Mouse (Mus musculus) stomach, embryonic 16.5 days (tissue): ENCODE measurements at regions not wholly inside any gene's neighbourhood (a gene's known extent, or its start where the extent isn't known, plus 50 kb on each side); places are given as distances from the start of the nearest gene placed in this dataset.

Source experiments
- ATAC-seq: fragments of 200-750 bp; cut with Nextera tagmentation; 2 replicates; pipeline ENCODE4 v1.8.0; 2017; ENCODE audit warnings: moderate number of reproducible peaks, moderate TSS enrichment; ENCODE audit not compliant: insufficient read depth, low FRiP score
- H3K27ac ChIP-seq: fragments of 300-500 bp; sonication (generic); 2 replicates; pipeline ENCODE4 v1.5.1; 2014; ENCODE audit warnings: low read length
- H3K27me3 ChIP-seq: fragments of 300-500 bp; sonication (generic); 2 replicates; pipeline ENCODE4 v1.6.1; 2014; ENCODE audit warnings: low read length, control low read depth, mixed read lengths; ENCODE audit not compliant: control insufficient read depth, insufficient read depth
- H3K36me3 ChIP-seq: fragments of 300-500 bp; sonication (generic); 2 replicates; pipeline ENCODE4 v1.6.1; 2014; ENCODE audit warnings: low read length; ENCODE audit not compliant: control insufficient read depth, insufficient read depth
- H3K4me1 ChIP-seq: fragments of 300-500 bp; sonication (generic); 2 replicates; pipeline ENCODE4 v1.6.1; 2014; ENCODE audit warnings: low read length, control low read depth, mixed read lengths; ENCODE audit not compliant: control insufficient read depth, insufficient read depth
- H3K4me2 ChIP-seq: fragments of 300-500 bp; sonication (generic); 2 replicates; pipeline ENCODE4 v1.6.1; 2014; ENCODE audit warnings: low read depth, low read length, mixed read lengths
- H3K4me3 ChIP-seq: fragments of 300-500 bp; sonication (generic); replicated peaks from 2 replicates; pipeline ENCODE4 v1.5.1; 2014; ENCODE audit warnings: mild to moderate bottlenecking, low read length
- H3K9ac ChIP-seq: fragments of 300-500 bp; sonication (generic); 2 replicates; pipeline ENCODE4 v1.6.1; 2014; ENCODE audit warnings: low read length
- H3K9me3 ChIP-seq: fragments of 300-500 bp; sonication (generic); replicated peaks from 2 replicates; pipeline ENCODE4 v1.6.1; 2016; ENCODE audit warnings: low read length, control low read depth; ENCODE audit not compliant: control insufficient read depth
- WGBS: fragments of 180-500 bp; shearing (Covaris S2); extraction: QIAGEN DNeasy Blood & Tissue Kit; methylation state at CpG from one replicate; pipeline ENCODE4 v1.1.7; 2014; 5-methylcytosine and 5-hydroxymethylcytosine counted together

DNA sequence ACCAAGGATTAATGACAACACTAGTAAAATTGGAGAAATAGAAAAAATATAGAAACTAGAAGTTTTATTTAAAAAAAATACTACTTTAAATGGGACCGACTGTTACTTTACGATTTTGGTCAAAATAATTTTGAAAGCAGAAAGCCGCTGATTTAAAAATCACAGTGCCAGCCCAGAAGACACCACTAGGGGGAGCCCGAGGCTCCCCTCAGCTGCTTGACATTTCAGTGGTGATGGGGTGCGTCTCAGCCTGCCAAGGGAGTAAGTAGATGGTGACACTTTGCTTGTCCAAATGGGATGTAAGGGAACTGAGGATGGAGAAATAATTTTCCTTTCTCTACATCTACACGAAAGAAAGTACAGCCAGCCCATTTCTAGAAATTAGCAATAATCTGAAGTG is 257.0 kb downstream of the Ankrd50 start:
- no peaks in the 10 kb centered on the region for H3K9me3 ChIP-seq
- H3K4me1 ChIP-seq, result peaks cover 12% of the 10 kb centered on the region
- WGBS, result 23% methylated on average over 6 of the region's 6 CpGs
- H3K36me3 ChIP-seq, result no peaks in the 10 kb centered on the region
- H3K27me3 ChIP-seq, result no peaks in the 10 kb centered on the region
- no peak overlapping the region for H3K27ac ChIP-seq
- no peak for ATAC-seq
- no peak overlapping the region for H3K9ac ChIP-seq
- no peak overlapping the region for H3K4me3 ChIP-seq
- H3K4me2 ChIP-seq, result no peak overlapping the region

DNA sequence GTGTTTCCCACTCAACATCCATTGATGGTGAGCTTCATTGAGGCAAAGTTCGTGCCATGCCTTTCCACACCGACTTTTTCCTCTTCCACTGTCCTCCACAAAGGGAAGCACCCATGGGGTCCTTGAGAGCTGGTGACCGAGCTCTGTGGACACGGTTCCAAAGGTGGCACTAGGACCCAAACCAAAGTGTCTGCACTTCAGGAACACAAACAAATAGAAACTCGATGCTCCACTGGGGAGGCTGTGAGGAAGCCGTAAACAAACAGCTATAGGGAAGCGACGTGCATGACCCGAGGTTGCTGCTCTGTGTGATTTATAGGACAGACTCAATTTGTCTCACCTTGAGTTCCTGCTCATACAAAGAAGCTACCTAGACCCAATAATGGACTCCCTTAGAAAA is 257.5 kb downstream of the Ankrd50 start:
- H3K27me3 ChIP-seq, result no peaks in the 10 kb centered on the region
- no peaks in the 10 kb centered on the region for H3K36me3 ChIP-seq
- no peak overlapping the region for H3K27ac ChIP-seq
- H3K9me3 ChIP-seq, result no peaks in the 10 kb centered on the region
- no peak overlapping the region for H3K4me3 ChIP-seq
- peaks cover 7% of the 10 kb centered on the region for H3K4me1 ChIP-seq
- ATAC-seq, result no peak
- 66% methylated on average over 9 of the region's 9 CpGs for WGBS
- no peak overlapping the region for H3K9ac ChIP-seq
- H3K4me2 ChIP-seq, result no peak overlapping the region

GRCm38 (mm10) chr3:38226147-38226546 is 258.5 kb downstream of the Ankrd50 start:
- WGBS, result 43% methylated on average over 2 of the region's 2 CpGs
- peak; percentile 76 for ATAC-seq
- H3K9me3 ChIP-seq, result no peaks in the 10 kb centered on the region
- no peaks in the 10 kb centered on the region for H3K36me3 ChIP-seq
- no peak overlapping the region for H3K9ac ChIP-seq
- H3K4me1 ChIP-seq, result no peaks in the 10 kb centered on the region
- H3K27me3 ChIP-seq, result no peaks in the 10 kb centered on the region
- no peak overlapping the region for H3K4me2 ChIP-seq
- H3K27ac ChIP-seq, result no peak overlapping the region
- no peak overlapping the region for H3K4me3 ChIP-seq

- H3K4me3 ChIP-seq, result no peak overlapping the region
- H3K27me3 ChIP-seq, result no peaks in the 10 kb centered on the region
- no peak overlapping the region for H3K4me2 ChIP-seq
- H3K27ac ChIP-seq, result peak overlapping the region; percentile 1
- H3K36me3 ChIP-seq, result no peaks in the 10 kb centered on the region
- H3K9ac ChIP-seq, result no peak overlapping the region
- no peaks in the 10 kb centered on the region for H3K4me1 ChIP-seq
- 88% methylated on average over 8 of the region's 8 CpGs for WGBS
- ATAC-seq, result no peak
- no peaks in the 10 kb centered on the region for H3K9me3 ChIP-seq
Measured at GRCm38 (mm10) chr3:38221834-38222215, 262.8 kb downstream of the Ankrd50 start.

DNA sequence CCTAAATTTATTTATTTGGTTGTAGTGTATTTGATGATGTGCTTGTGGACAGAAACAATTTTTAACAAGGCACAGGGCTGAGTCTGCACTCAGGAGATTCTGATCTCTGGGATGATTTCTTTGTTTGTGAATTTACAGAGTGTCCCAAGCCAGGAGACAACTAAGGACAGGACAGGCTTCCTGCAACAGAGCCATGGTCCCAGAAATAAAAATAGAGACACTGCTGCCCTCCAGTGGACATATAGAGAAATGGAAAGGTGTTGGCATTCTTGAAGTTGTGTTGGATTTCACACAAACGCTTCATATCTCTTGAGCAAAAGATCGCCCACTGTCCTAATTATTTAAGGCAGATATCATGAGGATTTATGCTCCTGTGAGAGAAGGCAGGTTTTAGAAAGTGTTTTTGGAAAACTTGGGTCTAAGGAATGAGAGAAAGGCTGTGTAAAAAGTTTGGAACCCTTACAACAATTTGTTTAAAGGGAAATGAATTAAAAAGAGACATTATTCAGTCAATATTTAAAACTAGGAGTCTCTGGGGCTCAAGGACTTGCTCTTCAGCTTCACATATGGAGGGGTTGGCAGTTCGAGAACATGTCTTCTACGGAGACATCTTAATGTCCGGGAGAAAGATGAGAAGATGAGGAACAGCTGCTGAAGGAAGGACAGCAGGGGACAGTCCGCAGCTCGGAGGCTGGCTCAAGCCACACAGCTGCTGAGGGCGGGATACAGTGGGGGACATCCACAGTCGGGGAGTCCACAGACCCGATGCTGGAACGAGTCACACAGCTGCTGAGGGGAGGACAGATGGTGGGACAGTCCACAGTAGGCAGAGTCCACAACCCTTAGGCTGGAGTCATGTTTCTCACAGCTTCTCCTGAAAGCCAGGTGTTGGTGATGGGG is 263.5 kb downstream of the Ankrd50 start:
- peak; percentile 73 for ATAC-seq
- Histone ChIP-seq H3K9me3 (no peaks in the 10 kb centered on the region), H3K27me3 (no peaks in the 10 kb centered on the region), H3K9ac (no peak overlapping the region), H3K4me2 (0 out of 2 replicates have a peak overlapping the region, but pooled peaks have one; percentile 19), H3K36me3 (no peaks in the 10 kb centered on the region), H3K4me1 (no peaks in the 10 kb centered on the region), H3K4me3 (no peak overlapping the region), H3K27ac (peak overlapping the region; percentile 1; the same call in 1 of the 2 replicates)
- WGBS, result 33% methylated on average over 11 of the region's 11 CpGs

DNA sequence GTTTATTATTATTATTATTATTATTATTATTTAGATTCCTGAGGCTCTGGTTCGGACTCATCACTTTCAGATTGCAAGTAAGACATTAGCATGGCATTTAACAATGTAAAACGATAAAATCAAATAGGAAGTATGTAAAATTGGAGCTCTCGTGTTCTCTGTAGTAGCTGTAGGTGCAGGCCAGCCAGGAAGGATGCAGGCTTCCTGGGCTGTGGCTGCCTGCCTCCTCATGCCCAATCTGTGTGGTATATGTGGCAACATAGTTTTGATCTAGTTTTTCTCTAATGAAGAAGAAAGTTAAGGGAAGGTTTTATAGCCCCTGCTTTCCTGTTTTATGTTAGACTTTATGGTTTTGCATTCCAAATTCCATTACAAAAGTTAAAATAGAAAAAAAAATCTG is 275.6 kb downstream of the Ankrd50 start:
- H3K27ac ChIP-seq, result no peak overlapping the region
- no peaks in the 10 kb centered on the region for H3K9me3 ChIP-seq
- no peak overlapping the region for H3K9ac ChIP-seq
- H3K4me3 ChIP-seq, result no peak overlapping the region
- no peaks in the 10 kb centered on the region for H3K4me1 ChIP-seq
- no peaks in the 10 kb centered on the region for H3K27me3 ChIP-seq
- no peak for ATAC-seq
- no peak overlapping the region for H3K4me2 ChIP-seq
- WGBS, result 88% methylated on average over 3 of the region's 3 CpGs
- H3K36me3 ChIP-seq, result no peaks in the 10 kb centered on the region

GRCm38 (mm10) chr3:38207867-38208266 is 276.8 kb downstream of the Ankrd50 start:
- Histone ChIP-seq H3K27ac (no peak overlapping the region), H3K36me3 (no peaks in the 10 kb centered on the region), H3K9me3 (no peaks in the 10 kb centered on the region), H3K4me3 (no peak overlapping the region), H3K27me3 (no peaks in the 10 kb centered on the region), H3K4me2 (no peak overlapping the region), H3K4me1 (no peaks in the 10 kb centered on the region), H3K9ac (no peak overlapping the region)
- no peak for ATAC-seq
- 82% methylated on average over 1 of the region's 1 CpGs for WGBS

GRCm38 (mm10) chr3:38201861-38202656 is 282.6 kb downstream of the Ankrd50 start:
- WGBS, result 66% methylated on average over 10 of the region's 10 CpGs
- no peak for ATAC-seq
- H3K4me3 ChIP-seq, result no peak overlapping the region

GRCm38 (mm10) chr3:38194001-38194400 is 290.6 kb downstream of the Ankrd50 start:
- no peaks in the 10 kb centered on the region for H3K36me3 ChIP-seq
- WGBS, result 55% methylated on average over 4 of the region's 4 CpGs

More at GRCm38 (mm10) chr3:38201861-38202656, 282.6 kb downstream of the Ankrd50 start:
- Histone ChIP-seq H3K36me3 (no peaks in the 10 kb centered on the region), H3K27ac (no peak overlapping the region), H3K9me3 (no peaks in the 10 kb centered on the region), H3K9ac (no peak overlapping the region), H3K27me3 (no peaks in the 10 kb centered on the region), H3K4me2 (no peak overlapping the region), H3K4me1 (no peaks in the 10 kb centered on the region)

More at GRCm38 (mm10) chr3:38194001-38194400, 290.6 kb downstream of the Ankrd50 start:
- Histone ChIP-seq H3K4me2 (no peak overlapping the region), H3K4me1 (no peaks in the 10 kb centered on the region), H3K9me3 (no peaks in the 10 kb centered on the region), H3K4me3 (no peak overlapping the region), H3K27me3 (no peaks in the 10 kb centered on the region), H3K27ac (peak overlapping the region; percentile 35; the same call in 1 of the 2 replicates), H3K9ac (no peak overlapping the region)
- no peak; the same call in 1 of the 2 replicates for ATAC-seq
